Mouse (Mus musculus) stomach, postnatal 0 days (tissue): ENCODE measurements around the gene Tmem239.

Source experiments
- CTCF ChIP-seq: IDR thresholded peaks from 2 replicates; pipeline ENCODE4 v1.5.1; 2016; ENCODE audit warnings: antibody characterized with exemption, low read depth, mild to moderate bottlenecking, moderate library complexity
- EP300 ChIP-seq: optimal IDR thresholded peaks from 2 replicates; pipeline ENCODE3; 2016; ENCODE audit warnings: antibody characterized with exemption

- no peak for TF ChIP-seq CTCF
- no peak for TF ChIP-seq EP300
Observed at GRCm38 (mm10) chr2:130452266-130452665, 46.0 kb downstream of the Tmem239 start.
